Mouse (Mus musculus) C2C12 (cell line): ENCODE data around the gene Slc25a35.

Experiments used
- CTCF ChIP-seq: IDR thresholded peaks from one replicate; pipeline ENCODE4 v1.5.1; 2011; ENCODE audit not compliant: control insufficient read depth, insufficient read depth, insufficient read length
- MAX ChIP-seq: IDR thresholded peaks from one replicate; pipeline ENCODE4 v1.6.1; 2011; ENCODE audit warnings: mild to moderate bottlenecking, control low read depth
- MYOD1 ChIP-seq: IDR thresholded peaks from one replicate; pipeline ENCODE4 v1.6.1; 2011; ENCODE audit warnings: low read depth; ENCODE audit not compliant: control insufficient read depth, insufficient read length
- MYOG ChIP-seq: IDR thresholded peaks from one replicate; pipeline ENCODE4 v1.6.1; 2011; ENCODE audit not compliant: control insufficient read depth, insufficient read length; ENCODE audit errors: extremely low read depth
- USF1 ChIP-seq: IDR thresholded peaks from one replicate; pipeline ENCODE4 v1.6.1; 2011; ENCODE audit warnings: low read depth, mild to moderate bottlenecking, control low read depth, moderate library complexity

DNA sequence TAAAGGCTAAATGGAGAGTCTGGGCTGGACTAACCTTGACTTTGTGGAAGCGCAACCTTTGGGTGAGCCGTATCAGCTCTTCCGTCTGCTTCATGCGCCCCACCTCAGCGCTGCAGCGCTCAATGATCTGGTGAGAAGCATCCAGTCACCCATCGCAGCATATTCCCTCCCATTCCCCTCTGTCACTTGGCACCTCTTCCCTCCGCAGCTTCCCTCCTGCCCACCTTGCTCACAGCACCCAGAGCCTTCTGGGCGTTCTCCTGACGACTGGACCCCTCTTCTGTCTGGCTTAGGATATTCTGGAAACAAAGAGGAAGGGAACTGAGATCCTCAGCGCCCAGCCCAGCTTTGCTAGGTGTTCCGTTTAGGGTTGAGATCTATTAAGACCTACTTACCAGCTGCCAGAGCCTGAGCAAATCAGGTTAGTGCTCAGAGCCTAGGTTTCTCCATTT, 20.4 kb upstream of the Slc25a35 start:
- TF ChIP-seq CTCF: no peak
- no peak for TF ChIP-seq MYOG
- no peak for TF ChIP-seq MYOD1
- TF ChIP-seq MAX: no peak
- no peak for TF ChIP-seq USF1
